Mouse (Mus musculus) limb, embryonic 14.5 days (tissue): ENCODE data around the gene Cdc37. TPM values are rescaled to one million over a fixed set of nuclear protein-coding genes. Genes with fewer than 3 reads are reported as not detected.

ENCODE experiments used
- ATAC-seq: fragments of 200-750 bp; cut with Nextera tagmentation; 2 replicates; pipeline ENCODE4 v1.8.0; 2017; ENCODE audit warnings: low read depth, moderate number of reproducible peaks, moderate TSS enrichment; ENCODE audit not compliant: low FRiP score
- DNase-seq: peaks from one replicate; pipeline ENCODE4 v3.0.0-alpha.2; 2015; ENCODE audit warnings: low spot score
- H3K27ac ChIP-seq: fragments of 300-500 bp; sonication (generic); replicated peaks from 2 replicates; pipeline ENCODE4 v1.5.1; 2014; ENCODE audit warnings: low read depth, mild to moderate bottlenecking, low read length, moderate library complexity, mixed read lengths
- H3K27me3 ChIP-seq: fragments of 300-500 bp; sonication (generic); 2 replicates; pipeline ENCODE4 v1.6.1; 2014; ENCODE audit warnings: low read length, mixed read lengths; ENCODE audit not compliant: control insufficient read depth, insufficient read depth
- H3K36me3 ChIP-seq: fragments of 300-500 bp; sonication (generic); 2 replicates; pipeline ENCODE4 v1.6.1; 2014; ENCODE audit warnings: mild to moderate bottlenecking, low read length, moderate library complexity, mixed read lengths; ENCODE audit not compliant: control insufficient read depth, insufficient read depth
- H3K4me1 ChIP-seq: fragments of 300-500 bp; sonication (generic); 2 replicates; pipeline ENCODE4 v1.6.1; 2014; ENCODE audit warnings: antibody characterized with exemption, low read length, mixed read lengths; ENCODE audit not compliant: control insufficient read depth, insufficient read depth
- H3K4me2 ChIP-seq: fragments of 300-500 bp; sonication (generic); replicated peaks from 2 replicates; pipeline ENCODE4 v1.6.1; 2014; ENCODE audit warnings: low read depth, mild to moderate bottlenecking, low read length, moderate library complexity; ENCODE audit not compliant: severe bottlenecking
- H3K4me3 ChIP-seq: fragments of 300-500 bp; sonication (generic); replicated peaks from 2 replicates; pipeline ENCODE4 v1.5.1; 2014; ENCODE audit warnings: low read length
- H3K9ac ChIP-seq: fragments of 300-500 bp; sonication (generic); 2 replicates; pipeline ENCODE4 v1.6.1; 2014; ENCODE audit warnings: mild to moderate bottlenecking, low read depth, low read length, moderate library complexity; ENCODE audit not compliant: severe bottlenecking
- H3K9me3 ChIP-seq: fragments of 300-500 bp; sonication (generic); 2 replicates; pipeline ENCODE4 v1.6.1; 2016; ENCODE audit warnings: low read length; ENCODE audit not compliant: control insufficient read depth
- POLR2A ChIP-seq: fragments of 200-500 bp; IDR thresholded peaks from 2 replicates; pipeline ENCODE4 v1.8.0; 2012; ENCODE audit warnings: inconsistent platforms, mild to moderate bottlenecking, moderate library complexity, borderline replicate concordance; ENCODE audit not compliant: insufficient read depth, insufficient read length; ENCODE audit errors: extremely low read depth
- WGBS: fragments of 180-500 bp; shearing (Covaris S2); extraction: QIAGEN DNeasy Blood & Tissue Kit; methylation state at CpG from one replicate; pipeline ENCODE4 v1.1.7; 2014; 5-methylcytosine and 5-hydroxymethylcytosine counted together
- polyA plus RNA-seq, 2 experiments: library from polyadenylated mRNA; depleted of rRNA in 1 of 2; stranded (reverse) in 1 of 2; unstranded in 1 of 2; fragments of >200 nt; fragmentation: Nextera tagmentation in 1 of 2; extraction: Ambion mirVana in 1 of 2; gene quantifications; 2 replicates each; pipeline versions ENCODE4 v1.2.1 to v1.2.3; 2012 to 2014

Gene Cdc37
- polyA plus RNA-seq, 2 experiments = 257 to 292 TPM

GRCm38 (mm10) chr9:21117073-21117472, 32.7 kb downstream of the Cdc37 start:
- TF ChIP-seq POLR2A = no peak
- no peak for DNase-seq
- Histone ChIP-seq H3K4me1 (no peaks in the 10 kb centered on the region), H3K27ac (no peak overlapping the region), H3K9ac (no peak overlapping the region), H3K9me3 (no peaks in the 10 kb centered on the region), H3K4me3 (no peak overlapping the region), H3K4me2 (no peak overlapping the region), H3K27me3 (no peaks in the 10 kb centered on the region), H3K36me3 (peaks cover 22% of the 10 kb centered on the region; the same call in 1 of the 2 replicates)
- no peak for ATAC-seq
- 80% methylated on average over 6 of the region's 6 CpGs for whole genome bisulfite sequencing

- Histone ChIP-seq H3K27me3 (no peaks in the 10 kb centered on the region), H3K9me3 (no peaks in the 10 kb centered on the region), H3K4me3 (no peak overlapping the region), H3K36me3 (peaks cover 8% of the 10 kb centered on the region; the same call in 1 of the 2 replicates), H3K9ac (no peak overlapping the region), H3K27ac (no peak overlapping the region), H3K4me1 (no peaks in the 10 kb centered on the region), H3K4me2 (no peak overlapping the region)
- no peak for ATAC-seq
- no peak for TF ChIP-seq POLR2A
- no peak for DNase-seq
- WGBS = 88% methylated on average over 8 of the region's 8 CpGs
Measured at GRCm38 (mm10) chr9:21115105-21115504, 34.7 kb downstream of the Cdc37 start.

GRCm38 (mm10) chr9:21114190-21114589, 35.6 kb downstream of the Cdc37 start:
- H3K4me2 ChIP-seq = no peak overlapping the region
- ATAC-seq (no peak), DNase-seq (no peak)
- H3K27ac ChIP-seq = no peak overlapping the region
- no peak for TF ChIP-seq POLR2A
- no peaks in the 10 kb centered on the region for H3K27me3 ChIP-seq
- H3K36me3 ChIP-seq = 0 out of 2 replicates have a peak, but pooled peaks cover 5% of the 10 kb centered on the region
- 91% methylated on average over 7 of the region's 7 CpGs for WGBS
- H3K4me3 ChIP-seq = no peak overlapping the region
- H3K4me1 ChIP-seq = no peaks in the 10 kb centered on the region
- no peaks in the 10 kb centered on the region for H3K9me3 ChIP-seq
- H3K9ac ChIP-seq = no peak overlapping the region

GRCm38 (mm10) chr9:21113751-21114150, 36.0 kb downstream of the Cdc37 start:
- TF ChIP-seq POLR2A = no peak
- no peak for ATAC-seq
- H3K27me3 ChIP-seq = no peaks in the 10 kb centered on the region
- H3K4me2 ChIP-seq = no peak overlapping the region
- DNase-seq = no peak
- H3K9me3 ChIP-seq = no peaks in the 10 kb centered on the region
- H3K27ac ChIP-seq = no peak overlapping the region
- no peak overlapping the region for H3K4me3 ChIP-seq
- H3K9ac ChIP-seq = no peak overlapping the region
- H3K36me3 ChIP-seq = 0 out of 2 replicates have a peak, but pooled peaks cover 5% of the 10 kb centered on the region
- no peaks in the 10 kb centered on the region for H3K4me1 ChIP-seq
- 82% methylated on average over 6 of the region's 6 CpGs for WGBS

GRCm38 (mm10) chr9:21107607-21108237, 42.1 kb downstream of the Cdc37 start:
- no peak for TF ChIP-seq POLR2A
- no peaks in the 10 kb centered on the region for H3K4me1 ChIP-seq
- 50% methylated on average over 23 of the region's 23 CpGs for whole genome bisulfite sequencing

More at GRCm38 (mm10) chr9:21107607-21108237, 42.1 kb downstream of the Cdc37 start:
- ATAC-seq = no peak
- Histone ChIP-seq H3K9ac (no peak overlapping the region), H3K27me3 (no peaks in the 10 kb centered on the region), H3K36me3 (peaks cover 3% of the 10 kb centered on the region; the same call in 1 of the 2 replicates), H3K4me2 (no peak overlapping the region), H3K4me3 (no peak overlapping the region), H3K27ac (no peak overlapping the region), H3K9me3 (no peaks in the 10 kb centered on the region)
- no peak for DNase-seq
